Mouse (Mus musculus): ENCODE results near the gene Reg3b.

DNA sequence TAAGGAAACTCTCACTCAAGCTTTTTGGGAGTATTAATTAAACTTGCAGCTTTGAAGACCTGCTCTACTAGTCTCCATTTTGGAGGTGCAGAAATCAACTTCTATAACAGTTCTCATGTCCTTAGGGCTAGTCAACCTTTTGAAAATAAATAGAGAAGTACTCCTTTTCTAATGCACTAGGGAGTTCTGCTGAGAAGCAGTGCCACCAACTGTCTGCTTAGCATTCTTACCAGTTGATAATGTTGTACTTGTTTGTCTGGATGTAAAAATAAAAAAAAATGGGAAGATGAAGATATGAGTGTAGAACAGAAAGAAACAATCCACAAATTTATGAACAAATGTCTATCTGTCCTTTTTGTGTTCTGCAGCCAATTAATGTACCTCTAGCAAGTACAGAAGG, 42.7 kb upstream of the Reg3b start:
- TF ChIP-seq CTCF (IDR thresholded peaks at IDR 0.05; ENCODE audit: borderline replicate concordance, extremely low read depth, insufficient read depth, insufficient read length): no peak
- TF ChIP-seq POLR2A (IDR thresholded peaks at IDR 0.05; ENCODE audit: borderline replicate concordance, extremely low read depth, insufficient read depth, insufficient read length, poor library complexity, severe bottlenecking): no peak

Measured in brain, embryonic 14.5 days (tissue).